Mouse (Mus musculus) urinary bladder, postnatal 14 days (tissue): Measurements from ENCODE around the gene Rybp.

Source experiments
- DNase-seq: peaks from one replicate; pipeline ENCODE4 v3.0.0; 2021; ENCODE audit warnings: low spot score

The Rybp gene

GRCm38 (mm10) chr6:100288016-100288729, 888 bp upstream of the Rybp start:
- peak; percentile 44 for DNase-seq

GRCm38 (mm10) chr6:100286573-100287333, 532 bp downstream of the Rybp start:
- DNase-seq: peak; percentile 76

DNA sequence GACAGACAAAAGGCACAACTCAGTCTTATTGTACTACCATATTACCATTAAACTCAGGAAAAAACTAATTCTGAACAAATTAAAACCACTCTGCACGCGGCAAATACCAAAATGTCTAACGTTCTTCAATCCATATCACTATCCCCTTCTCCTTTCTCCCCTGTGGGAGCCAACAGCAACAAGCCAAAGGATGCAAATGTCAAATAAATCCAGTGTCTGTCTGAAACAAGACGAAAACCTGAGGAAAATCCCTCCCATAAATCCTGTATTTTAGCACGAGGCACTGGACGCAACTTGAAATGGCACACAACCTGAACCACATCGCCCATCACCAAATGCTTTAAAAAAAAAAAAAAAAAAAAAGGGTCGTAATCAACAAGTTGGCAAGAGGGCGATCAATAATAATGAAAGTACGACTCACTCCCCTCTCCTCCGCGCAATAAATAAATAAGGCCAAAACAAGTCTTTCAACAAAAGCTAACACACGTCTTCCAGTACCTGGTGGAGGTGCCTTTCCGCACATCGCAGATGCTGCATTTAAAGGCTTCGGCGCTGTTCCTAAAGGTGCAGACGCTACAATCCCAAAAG, 1.2 kb downstream of the Rybp start:
- no peak for DNase-seq

- DNase-seq: no peak
These were observed 8.4 kb downstream of the Rybp start for GRCm38 (mm10) chr6:100278841-100279240.

DNA sequence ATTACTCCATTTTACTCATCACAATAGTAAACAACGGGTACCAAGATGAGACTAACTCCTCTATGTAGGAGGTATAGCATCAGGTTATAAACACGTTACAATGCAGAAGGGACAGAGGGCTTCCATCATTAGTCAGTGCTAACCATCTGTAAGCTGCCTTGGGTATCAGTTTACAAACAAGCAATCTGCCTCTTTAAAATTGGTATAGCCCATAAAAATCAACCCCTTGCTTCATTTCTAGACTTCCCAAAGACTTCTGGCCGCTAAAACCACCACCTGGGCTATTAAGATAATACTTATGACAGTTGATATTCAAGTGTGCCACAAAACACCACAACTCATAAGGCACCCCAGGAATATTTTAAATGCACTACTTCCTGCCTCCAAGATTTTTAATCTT, 10.9 kb downstream of the Rybp start:
- no peak for DNase-seq

- no peak for DNase-seq
These were observed 11.6 kb downstream of the Rybp start for GRCm38 (mm10) chr6:100275643-100276042.

DNA sequence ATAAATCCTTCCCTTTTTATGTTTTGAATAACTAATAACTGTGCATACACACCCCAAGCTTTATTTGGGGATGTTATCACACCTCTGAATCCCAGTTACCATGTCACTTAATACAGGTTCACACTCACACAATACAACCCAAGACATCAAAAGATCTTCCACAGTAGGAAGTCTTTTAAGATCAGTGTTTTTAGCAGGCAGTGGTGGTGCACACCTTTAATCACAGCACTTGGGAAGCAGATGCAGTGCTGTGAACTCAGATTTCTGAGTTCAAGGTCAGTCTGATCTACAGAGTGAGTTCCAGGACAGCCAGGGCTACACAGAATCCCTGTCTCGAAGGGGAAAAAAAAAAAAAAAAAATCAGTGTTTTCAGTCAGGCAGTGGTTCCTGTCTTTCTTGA, 13.7 kb downstream of the Rybp start:
- no peak for DNase-seq

- no peak for DNase-seq
These were observed 15.3 kb downstream of the Rybp start for GRCm38 (mm10) chr6:100271992-100272391.

- DNase-seq: no peak
These were observed 16.5 kb downstream of the Rybp start for GRCm38 (mm10) chr6:100270765-100271164.

GRCm38 (mm10) chr6:100259607-100260006, 27.7 kb downstream of the Rybp start:
- no peak for DNase-seq

DNA sequence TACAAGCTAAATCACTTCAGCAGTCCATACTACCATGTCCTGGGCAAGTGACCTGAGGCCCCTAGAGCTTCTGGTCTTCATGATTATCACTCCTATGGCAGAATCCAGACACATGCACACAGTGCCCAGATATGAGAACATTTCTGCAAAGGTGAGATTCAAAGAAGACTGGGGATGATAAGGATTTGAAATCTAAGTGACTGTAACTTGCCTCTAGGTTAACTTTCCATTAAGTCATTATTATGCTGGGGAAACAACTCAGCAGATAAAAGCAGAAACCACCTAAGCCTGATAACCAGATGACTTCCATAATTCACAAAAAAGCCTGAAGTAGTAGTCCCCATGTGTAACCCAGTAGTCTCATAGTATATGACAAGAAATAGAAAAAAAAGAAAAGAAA, 29.0 kb downstream of the Rybp start:
- no peak for DNase-seq

DNA sequence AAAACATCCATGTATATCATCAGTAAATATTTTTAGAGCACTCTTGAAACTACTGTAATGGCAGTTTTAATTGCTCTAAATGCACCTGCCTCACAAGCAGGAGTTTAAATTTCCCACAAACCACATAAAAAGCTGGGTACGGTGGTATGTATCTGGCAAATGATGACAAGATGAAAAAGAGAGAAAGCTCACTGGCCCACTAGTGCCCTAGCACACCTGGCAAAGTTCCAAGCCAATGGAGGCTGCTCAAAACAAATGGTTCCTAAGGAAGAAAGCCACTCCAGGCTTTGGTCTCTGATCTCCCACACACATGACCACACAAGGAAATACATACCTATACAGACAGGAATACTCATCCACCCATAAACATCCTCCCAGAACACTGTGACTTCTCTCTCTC, 31.9 kb downstream of the Rybp start:
- no peak for DNase-seq

DNA sequence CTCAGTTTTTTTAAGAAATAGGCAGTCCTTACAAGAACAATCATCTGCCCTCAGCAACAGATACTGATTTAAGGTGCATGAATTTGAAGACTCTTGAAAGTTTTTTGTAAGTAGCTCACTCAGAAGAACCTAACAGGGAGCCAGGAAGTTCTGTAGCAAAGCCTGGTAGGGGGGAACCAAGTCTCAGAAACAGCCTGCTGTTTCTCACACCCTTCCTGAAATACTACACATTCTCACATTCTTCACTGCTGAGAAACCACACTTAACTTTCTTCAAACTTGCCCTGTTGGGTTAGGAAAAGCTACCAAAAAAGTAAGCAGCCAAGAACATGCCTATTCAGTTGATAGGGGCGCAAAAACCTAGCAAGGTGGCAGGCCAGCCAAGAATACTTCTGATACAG, 32.6 kb downstream of the Rybp start:
- DNase-seq: no peak

DNA sequence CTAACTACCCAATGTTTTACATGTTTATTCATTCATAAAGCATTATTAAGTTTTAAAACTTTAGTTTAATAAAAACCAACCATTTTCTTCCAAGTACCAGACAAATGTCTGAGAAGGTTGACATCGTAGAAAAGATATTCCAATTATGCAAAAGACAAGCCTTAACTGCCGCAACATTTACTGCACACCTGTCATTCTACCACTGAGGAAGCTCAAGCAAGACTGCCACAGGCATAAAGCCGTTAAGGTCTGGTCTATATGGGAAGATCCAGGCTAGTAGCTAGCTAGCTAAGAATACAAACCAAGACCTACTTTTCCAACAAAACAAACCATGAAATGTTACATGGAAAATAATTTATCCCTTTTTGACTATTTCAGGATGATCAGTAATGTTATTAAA, 42.8 kb downstream of the Rybp start:
- DNase-seq: no peak

GRCm38 (mm10) chr6:100235036-100235435, 52.2 kb downstream of the Rybp start:
- DNase-seq: no peak

- no peak for DNase-seq
These were observed 53.8 kb downstream of the Rybp start for GRCm38 (mm10) chr6:100233522-100233921.

DNA sequence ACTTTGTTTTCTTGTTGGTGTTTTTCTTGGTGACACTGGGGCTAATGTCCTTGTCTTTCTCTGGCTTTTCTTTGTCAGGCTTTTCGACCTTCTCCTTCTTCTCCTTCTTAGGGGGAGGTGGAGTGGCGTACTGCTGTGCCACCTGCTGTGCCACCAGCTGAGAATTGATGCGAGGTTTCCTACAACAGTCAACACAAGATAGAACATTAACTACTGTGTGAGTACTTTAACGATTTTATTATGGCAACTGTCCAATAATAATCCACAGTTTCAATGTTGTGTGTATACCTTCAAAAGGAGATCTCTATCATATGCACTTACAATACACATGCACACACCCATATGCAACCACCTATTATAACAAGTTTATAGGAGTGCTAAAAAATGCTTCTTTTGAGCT, 54.2 kb downstream of the Rybp start:
- DNase-seq: no peak

DNA sequence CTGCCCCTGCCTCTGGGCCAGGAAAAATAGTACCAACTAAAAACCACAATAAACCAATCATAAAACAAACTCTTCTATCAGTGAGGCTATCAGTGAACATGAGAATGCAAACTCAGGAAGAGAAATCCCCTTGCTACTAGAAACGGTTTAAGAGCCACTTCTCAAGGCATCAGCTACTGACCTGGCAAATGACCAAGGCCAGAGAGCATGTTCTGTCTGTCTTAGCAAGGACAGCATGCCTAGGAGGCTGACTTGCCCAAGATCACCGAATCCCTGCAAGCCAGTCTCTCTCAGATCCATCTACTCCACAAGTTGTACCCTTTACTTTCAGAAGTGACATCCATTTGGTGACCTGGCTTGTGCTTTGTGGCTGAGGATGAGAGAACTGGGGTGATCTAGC, 61.1 kb downstream of the Rybp start:
- no peak for DNase-seq

DNA sequence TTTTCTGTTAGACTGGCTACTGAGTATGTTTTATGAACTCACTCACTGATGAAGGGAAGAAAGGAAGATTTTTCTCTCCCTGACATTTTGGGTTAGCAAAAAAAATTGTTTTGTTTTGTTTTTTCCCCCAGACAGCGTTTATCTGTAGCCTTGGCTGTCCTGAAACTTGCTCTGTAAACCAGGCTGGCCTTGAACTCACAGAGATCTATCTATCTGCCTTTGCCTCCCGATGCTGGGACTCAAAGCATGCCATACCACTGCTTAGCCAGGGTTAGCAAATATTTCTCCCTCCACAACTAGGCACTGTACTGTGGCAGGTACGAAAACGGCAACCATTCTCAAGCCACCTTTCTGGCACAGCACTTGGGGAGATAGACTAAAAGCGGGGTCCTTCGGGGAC, 63.4 kb downstream of the Rybp start:
- DNase-seq: no peak

GRCm38 (mm10) chr6:100223435-100223834, 63.9 kb downstream of the Rybp start:
- no peak for DNase-seq

DNA sequence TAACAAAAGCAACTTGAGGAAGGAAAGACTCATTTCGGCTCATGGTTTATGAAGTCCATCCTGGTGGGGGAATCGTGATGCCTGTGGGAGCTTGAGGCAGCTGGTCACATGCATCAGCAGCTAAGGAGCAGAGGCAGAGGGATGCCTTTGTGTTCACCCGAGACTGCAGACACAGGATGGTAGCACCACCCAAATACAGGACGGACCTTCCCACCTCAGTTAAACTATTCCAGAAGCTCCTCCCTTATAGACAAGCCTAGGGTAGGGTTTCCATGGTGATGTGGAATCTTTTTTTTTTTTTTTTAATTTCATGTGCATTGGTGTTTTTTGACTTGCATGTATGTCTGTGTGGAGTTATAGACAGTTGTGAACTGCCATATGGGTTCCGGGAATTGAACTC, 64.4 kb downstream of the Rybp start:
- no peak for DNase-seq

DNA sequence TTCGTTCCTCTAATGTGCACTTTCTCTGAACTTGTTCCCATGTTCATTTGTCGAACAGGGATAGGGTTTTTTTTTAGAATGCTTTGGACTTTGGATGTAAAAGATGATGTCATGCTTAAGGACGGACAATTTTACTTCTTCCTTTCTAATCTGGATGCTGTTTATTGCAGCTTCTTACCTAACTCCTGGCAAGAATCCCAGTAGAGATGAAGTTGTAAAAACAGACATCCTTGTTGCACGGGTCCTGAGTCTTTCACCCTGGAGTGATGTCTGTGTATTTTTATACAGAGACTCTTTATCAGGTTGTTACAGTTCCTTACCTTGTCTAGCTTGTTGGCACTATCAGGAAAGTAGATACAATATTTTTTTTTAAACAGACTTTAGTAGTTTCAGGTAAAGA, 65.5 kb downstream of the Rybp start:
- DNase-seq: no peak

DNA sequence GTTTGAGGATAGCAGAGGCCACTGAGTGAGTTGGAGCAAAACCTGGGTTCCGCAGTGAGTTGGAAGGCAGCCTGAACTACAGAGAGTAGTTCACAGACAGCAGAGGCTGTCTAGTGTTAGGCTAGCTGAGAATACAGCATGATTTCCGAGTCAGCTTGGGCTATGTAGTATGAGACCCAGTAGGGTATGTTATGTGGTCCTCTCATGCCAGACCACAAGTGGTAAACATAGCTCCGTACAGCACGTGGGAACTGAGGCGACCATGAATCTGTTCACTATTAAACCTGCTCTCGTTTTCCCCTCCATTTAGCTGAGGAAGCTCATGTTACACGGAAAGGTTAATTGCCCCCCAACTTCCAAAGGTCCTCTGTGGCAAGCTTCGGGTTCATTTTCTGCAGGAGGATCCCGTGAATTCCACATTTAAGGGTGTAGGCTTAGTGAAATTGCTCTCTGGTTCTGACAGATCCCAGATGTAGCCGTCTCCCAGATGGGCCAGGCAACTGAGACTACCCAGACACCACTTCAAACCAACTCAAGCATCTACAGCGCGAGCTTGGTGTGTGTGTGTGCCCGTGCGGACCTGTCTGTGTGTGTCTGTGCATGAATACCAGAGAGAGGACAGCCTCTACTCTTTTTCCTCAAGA, 66.2 kb downstream of the Rybp start:
- DNase-seq: no peak
